Mouse (Mus musculus): ENCODE measurements around the gene Pcsk6.
"Not testable (repeated sequence)": the region's sequence is repeated elsewhere in the genome, so short reads cannot be mapped to it uniquely, and the experiment has no call there.

The Pcsk6 gene

GRCm38 (mm10) chr7:65881290-65881688 is 19.8 kb downstream of the Pcsk6 start:
- DNase-seq (ENCODE audit: low spot score in 2 of 2) = no peak

DNA sequence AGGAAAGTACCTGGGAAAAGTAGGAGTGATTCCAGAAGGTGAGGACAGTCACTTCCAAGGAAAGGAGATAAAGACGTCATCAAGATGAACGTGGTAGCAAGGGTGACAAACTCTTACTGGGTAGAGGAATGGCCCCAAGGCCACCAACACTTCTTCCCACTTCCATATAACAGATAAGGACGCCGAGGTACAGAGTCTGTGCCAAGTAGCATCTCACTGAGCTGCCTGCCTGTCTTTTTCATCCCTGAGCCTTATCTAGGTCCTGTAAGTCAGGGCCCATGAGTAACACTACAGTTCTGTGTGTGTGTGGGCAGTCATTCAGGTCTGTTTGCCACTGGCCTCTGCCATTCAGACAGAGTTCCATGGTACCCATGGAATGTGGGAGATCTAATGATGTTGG is 23.4 kb downstream of the Pcsk6 start:
- DNase-seq (ENCODE audit: low spot score in 2 of 2) = no peak

DNA sequence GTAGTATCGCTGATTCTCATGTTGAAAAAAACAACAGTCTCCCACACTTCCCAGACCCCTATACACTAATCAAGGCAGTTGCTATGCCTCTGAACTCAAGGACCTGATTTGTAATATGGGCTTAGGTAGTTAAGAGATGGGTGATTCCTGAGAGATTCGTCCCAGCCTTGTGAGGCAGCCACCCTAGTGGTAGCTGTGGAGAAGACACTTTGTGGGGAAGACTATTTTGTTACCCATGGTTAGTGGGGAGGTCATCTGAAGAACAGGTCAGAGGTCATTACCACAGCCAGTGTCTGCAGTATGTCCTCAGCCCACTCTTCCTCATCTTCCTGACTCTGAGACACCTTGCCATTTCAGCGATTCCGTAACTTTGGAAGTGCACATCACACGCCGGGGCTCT is 24.3 kb downstream of the Pcsk6 start:
- DNase-seq (ENCODE audit: low spot score in 2 of 2) = no peak

GRCm38 (mm10) chr7:65891831-65892230 is 30.3 kb downstream of the Pcsk6 start:
- no peak for DNase-seq (ENCODE audit: low spot score in 2 of 2)

DNA sequence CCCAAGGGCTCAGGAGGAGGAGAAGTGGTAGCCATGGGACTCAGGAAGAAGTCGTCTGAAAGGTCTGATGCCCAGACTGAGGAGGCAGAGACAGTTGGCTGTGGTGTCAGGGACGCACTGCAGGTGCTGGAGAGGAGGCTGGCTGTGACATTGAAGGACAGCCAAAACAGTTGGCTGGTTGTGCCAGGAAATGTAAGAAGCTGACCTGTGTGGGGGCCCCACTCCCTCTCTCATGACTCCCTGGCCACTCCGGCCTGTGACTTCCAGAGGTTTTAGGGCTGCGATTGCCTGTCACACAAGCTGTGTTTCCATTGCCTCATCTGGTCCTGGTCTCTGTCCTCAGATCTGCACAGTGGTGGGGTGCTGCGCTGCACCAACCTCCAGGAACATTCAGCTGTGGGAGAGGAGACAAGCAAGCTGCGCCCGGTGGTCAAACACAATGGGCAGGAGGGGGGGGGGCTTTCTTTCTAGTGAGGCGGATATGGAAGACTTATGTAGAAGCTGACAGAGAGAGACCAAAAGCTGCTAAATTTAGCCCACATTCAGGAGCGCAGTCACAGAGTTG is 30.8 kb downstream of the Pcsk6 start:
- DNase-seq (ENCODE audit: low spot score in 2 of 2) = no peak

DNA sequence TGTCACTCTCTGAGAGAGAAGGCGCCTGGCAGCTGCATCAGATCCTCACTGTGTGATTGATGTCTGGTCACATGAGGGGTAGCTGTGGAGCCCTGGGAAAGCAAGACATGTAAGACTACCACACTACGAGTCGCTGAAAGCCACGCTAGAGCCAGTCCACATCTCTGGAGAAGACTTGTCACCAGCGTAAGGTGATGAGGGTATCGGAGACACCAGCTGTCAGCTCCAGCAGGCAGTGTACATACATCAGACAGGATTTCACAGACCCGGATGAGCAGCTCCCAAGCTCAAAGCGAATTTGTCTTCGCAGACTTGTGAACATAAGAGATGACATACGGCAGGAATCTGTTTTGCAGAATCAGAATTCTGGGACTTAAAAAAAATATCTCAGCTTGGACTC is 32.0 kb downstream of the Pcsk6 start:
- DNase-seq (ENCODE audit: low spot score in 2 of 2) = peak; percentile 38 to 42

- no peak for DNase-seq (ENCODE audit: low spot score in 2 of 2)
Measured at GRCm38 (mm10) chr7:65895262-65895661, 33.7 kb downstream of the Pcsk6 start.

GRCm38 (mm10) chr7:65901231-65901630 is 39.7 kb downstream of the Pcsk6 start:
- no peak for DNase-seq (ENCODE audit: low spot score in 2 of 2)

DNA sequence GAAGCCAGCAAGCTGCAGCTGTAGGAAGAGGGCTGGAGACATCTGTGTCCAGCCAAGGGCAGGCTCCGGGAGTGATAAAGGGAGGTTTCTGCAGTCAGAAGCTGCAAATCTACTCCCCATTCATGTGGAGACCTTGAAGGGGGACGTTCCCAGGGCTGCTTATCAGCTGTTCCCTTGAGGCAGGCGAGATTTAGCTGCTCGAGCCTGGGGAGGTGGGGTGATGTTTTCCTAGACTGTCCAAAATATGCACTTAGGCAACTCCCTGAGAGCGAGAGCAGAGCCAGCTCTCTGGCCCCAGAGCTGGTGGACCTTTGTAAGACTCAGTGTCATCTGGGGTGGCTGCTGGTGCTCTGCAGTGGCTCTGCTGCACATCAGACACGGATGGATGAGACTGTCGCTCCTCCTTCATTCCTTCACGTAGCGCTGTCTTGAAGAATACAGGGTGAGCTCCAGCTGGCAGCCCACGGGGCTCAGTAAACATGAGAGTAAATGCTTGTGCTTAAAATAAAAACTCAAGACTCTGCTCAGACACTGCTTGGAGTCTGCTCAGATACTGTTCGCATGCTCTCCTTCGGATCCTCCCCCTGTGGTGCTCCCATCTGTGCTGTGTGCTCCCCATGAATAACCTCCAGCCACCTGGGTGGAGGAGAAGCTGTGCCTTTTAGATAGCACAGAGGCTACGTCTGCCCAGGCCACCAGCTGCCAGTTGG is 41.1 kb downstream of the Pcsk6 start:
- peak; percentile 29 to 47 for DNase-seq (ENCODE audit: low spot score in 2 of 2)

DNA sequence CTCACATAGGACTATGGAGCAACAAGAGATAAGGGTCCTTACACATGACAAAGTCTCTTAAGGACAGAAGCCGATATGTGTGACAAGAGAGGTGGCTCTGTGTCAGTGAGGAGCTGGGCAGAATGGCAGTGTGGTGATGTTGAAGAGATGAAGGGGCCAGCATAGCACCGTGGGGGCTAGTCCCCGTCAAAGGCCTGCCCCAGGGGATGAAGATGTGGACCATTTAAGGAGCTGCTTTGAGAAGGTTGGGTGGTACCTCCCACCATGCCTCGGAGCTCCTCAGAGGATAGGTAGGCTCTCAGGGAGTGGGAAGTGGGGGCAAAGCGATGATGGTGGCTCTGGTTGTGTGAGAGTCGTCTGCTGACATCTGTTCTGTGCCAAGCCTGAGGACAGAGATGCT is 41.9 kb downstream of the Pcsk6 start:
- no peak for DNase-seq (ENCODE audit: low spot score in 2 of 2)

DNA sequence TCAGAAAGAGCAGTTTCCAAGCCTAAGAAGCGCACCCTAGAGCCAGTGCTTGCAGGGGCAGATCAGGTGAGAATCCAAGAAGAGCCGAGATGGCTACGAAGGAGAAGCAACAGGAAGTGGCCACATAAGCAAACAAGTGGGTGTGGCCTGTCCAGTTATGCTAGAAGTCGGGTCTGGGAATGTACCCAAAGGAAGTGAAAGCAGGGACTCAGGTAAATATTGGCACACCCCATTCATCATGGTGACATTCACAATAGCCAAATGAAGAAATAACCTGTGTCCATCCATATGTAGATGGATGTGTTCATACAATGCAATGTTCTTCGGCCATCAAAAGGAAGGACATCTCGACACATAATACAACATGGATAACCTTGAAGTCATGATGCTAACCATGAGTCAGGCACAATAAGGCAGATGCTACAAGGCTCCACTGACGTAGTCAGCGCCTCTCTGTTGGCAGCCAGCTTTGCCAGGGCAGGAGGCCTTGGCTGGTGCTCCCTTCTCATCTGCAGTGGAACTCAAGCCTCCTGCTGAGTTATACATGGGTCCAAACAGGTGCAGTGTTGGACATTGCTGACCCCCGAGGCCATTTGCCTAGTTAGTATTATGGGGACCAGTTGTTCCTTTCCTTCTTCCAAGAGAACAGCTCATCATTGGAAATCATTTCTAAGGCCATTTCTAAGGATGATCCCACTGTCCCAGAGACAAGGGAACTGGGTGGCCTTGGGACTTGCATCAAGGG is 45.2 kb downstream of the Pcsk6 start:
- DNase-seq (ENCODE audit: low spot score in 2 of 2) = no peak

DNA sequence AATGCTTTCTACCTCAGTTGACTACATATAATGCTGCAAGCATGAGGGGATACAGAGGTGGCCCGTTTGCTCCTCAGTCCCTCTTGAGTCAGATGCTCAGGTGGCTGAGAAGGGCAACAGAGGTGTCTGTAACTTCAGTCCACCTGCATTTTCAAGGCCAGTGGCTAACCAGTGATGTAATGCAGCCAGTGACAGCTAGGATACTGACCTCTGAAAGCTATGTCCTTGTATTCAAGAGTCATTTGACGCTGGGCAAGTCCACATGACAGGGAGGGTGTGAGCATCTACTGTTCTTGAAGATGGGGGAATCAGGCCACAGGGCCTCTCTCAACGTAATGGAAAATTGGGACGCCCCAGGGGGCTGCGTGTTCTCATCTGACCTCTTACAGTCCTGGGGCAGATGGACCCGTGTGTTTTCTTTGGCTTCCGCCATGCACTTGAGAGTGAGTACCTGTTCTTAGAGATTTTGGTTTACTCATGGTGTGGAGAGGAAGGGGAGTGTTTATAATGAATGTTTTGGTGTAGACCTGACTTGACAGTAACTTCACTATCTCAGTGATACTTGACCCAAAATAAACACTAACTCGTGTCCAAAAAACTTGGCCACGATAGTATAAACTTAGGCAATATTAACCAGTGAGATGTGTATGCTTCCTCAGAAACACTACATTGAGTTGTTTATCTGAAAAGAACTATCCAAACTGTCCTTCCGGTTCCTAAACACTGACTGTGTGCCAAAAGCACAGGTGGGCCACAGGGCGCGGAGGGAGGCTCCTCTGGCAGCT is 48.0 kb downstream of the Pcsk6 start:
- no peak for DNase-seq (ENCODE audit: low spot score in 2 of 2)

GRCm38 (mm10) chr7:65913088-65913610 is 51.6 kb downstream of the Pcsk6 start:
- no peak for DNase-seq (ENCODE audit: low spot score in 2 of 2)

DNA sequence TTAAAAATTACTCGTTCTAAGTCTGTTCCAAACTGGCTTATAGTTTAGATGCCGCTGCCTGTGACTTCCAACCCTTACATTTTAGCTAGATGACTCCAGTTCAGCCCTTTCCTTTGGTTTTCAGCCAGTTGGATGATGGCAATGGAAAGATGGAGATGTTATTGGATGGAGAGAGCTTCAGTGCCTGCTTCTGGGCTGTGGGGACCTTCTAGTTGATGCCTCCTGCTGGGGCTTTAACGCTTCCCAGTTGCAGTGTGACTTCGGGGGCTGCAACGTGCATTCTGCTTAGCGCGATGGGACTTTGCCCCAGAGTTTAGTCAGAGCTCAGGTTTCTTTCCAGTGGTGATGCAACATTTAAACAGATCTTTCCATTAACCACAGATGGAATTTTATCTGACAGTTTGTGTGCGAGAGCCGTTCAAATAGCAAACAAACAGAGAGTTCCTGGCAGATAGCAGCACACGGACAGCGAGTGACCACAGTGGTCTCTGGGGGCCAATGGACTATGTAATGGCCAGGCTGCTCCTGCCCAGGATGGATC is 53.3 kb downstream of the Pcsk6 start:
- no peak for DNase-seq (ENCODE audit: low spot score in 2 of 2)

GRCm38 (mm10) chr7:65915821-65916220 is 54.3 kb downstream of the Pcsk6 start:
- DNase-seq (ENCODE audit: low spot score in 2 of 2) = no peak

DNA sequence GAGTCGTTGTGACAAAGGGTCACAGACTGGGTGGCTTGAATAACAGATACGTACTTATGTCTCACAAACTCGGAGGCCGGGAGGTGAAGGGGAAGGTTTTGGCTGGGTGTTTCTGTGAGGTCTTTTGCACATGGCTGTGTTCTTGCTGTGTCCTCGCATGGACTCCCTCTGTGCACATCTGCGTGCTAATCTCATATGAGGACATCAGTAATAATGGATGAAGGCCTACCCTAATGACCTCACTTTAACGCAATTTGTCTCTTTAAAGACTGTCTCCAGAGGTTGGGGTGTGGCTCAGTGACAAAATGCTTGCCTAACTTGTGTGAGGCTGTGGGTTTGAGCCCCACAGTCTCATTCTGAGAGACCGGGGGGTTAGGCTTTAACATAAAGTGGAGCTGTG is 55.0 kb downstream of the Pcsk6 start:
- DNase-seq (ENCODE audit: low spot score in 2 of 2) = no peak

DNA sequence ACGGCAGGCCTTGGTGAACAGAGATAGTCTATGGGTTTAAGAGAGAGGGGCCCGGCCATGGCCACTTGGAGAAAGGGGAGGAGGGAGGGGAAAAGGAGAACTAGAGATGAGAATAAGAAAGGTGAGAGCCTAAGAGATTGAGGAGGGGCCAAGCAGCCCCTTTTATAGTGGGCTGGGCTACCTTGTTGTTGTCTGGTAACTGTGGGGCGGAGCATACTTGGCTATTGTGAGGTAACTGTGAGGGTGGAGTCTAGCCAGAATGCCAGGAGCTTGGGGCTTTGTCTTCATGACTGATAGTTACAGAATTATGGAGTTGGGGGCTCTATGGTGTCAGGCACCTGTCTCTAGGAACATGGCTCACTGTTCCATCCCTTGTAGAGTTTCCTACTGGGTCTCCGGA is 56.9 kb downstream of the Pcsk6 start:
- no peak for DNase-seq (ENCODE audit: low spot score in 2 of 2)

- DNase-seq (ENCODE audit: low spot score in 2 of 2) = no peak
Measured at GRCm38 (mm10) chr7:65929398-65929797, 67.9 kb downstream of the Pcsk6 start.

- no peak for DNase-seq (ENCODE audit: low spot score in 2 of 2)
Measured at GRCm38 (mm10) chr7:65930478-65930877, 68.9 kb downstream of the Pcsk6 start.

DNA sequence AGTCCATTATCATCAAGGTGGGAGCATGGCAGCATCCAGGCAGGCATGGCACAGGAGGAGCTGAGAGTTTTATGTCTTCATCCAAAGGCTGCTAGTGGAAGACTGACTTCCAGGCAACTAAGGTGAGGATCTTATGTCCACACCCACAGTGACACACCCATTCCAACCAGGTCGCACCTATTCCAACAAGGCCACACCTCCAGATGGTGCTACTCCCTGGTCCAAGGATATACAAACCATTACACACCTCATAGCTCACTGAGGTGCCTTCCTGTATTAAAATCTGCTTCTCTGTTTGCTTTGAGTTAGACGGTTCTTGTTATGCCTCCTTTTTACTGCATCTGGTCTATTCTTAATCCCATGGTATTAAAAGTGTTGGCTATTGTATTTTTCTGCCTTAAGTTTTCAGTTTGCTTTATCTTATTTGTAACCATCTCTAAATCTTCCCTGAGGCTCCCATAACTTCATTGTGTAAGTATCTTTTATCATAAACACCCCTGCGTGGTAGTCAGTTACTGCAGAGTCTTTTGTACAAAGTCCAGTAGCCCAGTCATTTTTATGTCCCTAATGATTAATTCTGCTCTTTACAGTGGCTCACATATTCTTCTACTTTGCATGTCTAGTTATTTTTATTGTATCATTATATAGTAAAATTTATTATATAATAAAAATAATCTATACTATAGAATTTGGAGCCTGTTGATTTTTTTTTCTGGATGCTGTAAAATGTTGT is 72.9 kb downstream of the Pcsk6 start:
- not testable (repeated sequence) for DNase-seq (ENCODE audit: low spot score in 2 of 2)

DNA sequence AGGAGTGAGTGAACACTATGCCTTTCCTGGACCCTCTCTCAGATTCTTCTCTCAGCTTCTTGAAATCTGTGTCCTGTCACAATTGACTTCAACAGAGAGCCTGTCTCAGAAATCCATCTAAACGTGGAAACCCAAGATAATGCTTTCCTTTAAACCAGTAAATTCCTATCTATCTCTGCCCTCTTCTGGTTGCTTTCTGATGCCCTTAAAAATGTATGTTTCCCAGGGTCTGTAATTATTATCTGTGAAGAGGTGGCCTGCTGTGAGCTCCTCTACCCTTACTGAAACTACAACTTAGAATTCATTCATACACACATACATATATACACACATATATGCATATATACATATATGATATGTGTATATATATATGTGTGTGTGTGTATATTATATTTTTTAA is 73.7 kb downstream of the Pcsk6 start:
- no peak for DNase-seq (ENCODE audit: low spot score in 2 of 2)

Data from frontal cortex, postnatal 10 days (tissue).